Mouse (Mus musculus) heart, embryonic 14.5 days (tissue): ENCODE measurements at regions not wholly inside any gene's neighbourhood (a gene's known extent, or its start where the extent isn't known, plus 50 kb on each side); places are given as distances from the start of the nearest gene placed in this dataset.

Source experiments
- ATAC-seq: fragments of 200-750 bp; cut with Nextera tagmentation; 2 replicates; pipeline ENCODE4 v1.8.0; 2017; ENCODE audit warnings: low read depth, moderate TSS enrichment; ENCODE audit not compliant: insufficient number of reproducible peaks, insufficient read depth, low FRiP score
- H3K27ac ChIP-seq, 2 experiments: fragments of 200-500 bp in 1 of 2; fragments of 300-500 bp in 1 of 2; sonication (generic) in 1 of 2; replicated peaks in 1 of 2; 2 replicates each; pipeline ENCODE4 v1.5.1; 2012 to 2014; ENCODE audit warnings: low read depth in 2 of 2, low read length in 2 of 2, control low read depth in 1 of 2, mild to moderate bottlenecking in 1 of 2, mixed read lengths in 1 of 2; ENCODE audit not compliant: control insufficient read depth in 1 of 2, insufficient read depth in 1 of 2
- H3K27me3 ChIP-seq: fragments of 300-500 bp; sonication (generic); 2 replicates; pipeline ENCODE4 v1.6.1; 2014; ENCODE audit warnings: mild to moderate bottlenecking, low read length, control low read depth; ENCODE audit not compliant: control insufficient read depth, insufficient read depth
- H3K36me3 ChIP-seq: fragments of 300-500 bp; sonication (generic); 2 replicates; pipeline ENCODE4 v1.6.1; 2014; ENCODE audit warnings: mild to moderate bottlenecking, control low read depth, low read length, mixed read lengths; ENCODE audit not compliant: control insufficient read depth, insufficient read depth
- H3K4me1 ChIP-seq, 2 experiments: fragments of 200-500 bp in 1 of 2; fragments of 300-500 bp in 1 of 2; sonication (generic) in 1 of 2; 2 replicates each; pipeline ENCODE4 v1.6.1; 2012 to 2014; ENCODE audit warnings: low read length in 2 of 2, control low read depth in 1 of 2, mixed read lengths in 1 of 2; ENCODE audit not compliant: control insufficient read depth in 2 of 2, insufficient read depth in 2 of 2
- H3K4me2 ChIP-seq: fragments of 300-500 bp; sonication (generic); 2 replicates; pipeline ENCODE4 v1.6.1; 2014; ENCODE audit warnings: mild to moderate bottlenecking, low read length
- H3K4me3 ChIP-seq, 2 experiments: fragments of 200-500 bp in 1 of 2; fragments of 300-500 bp in 1 of 2; sonication (generic) in 1 of 2; 2 replicates each; pipeline ENCODE4 v1.5.1; 2012 to 2014; ENCODE audit warnings: low read length in 2 of 2, mild to moderate bottlenecking in 2 of 2, control low read depth in 1 of 2, low read depth in 1 of 2, moderate library complexity in 1 of 2; ENCODE audit not compliant: control insufficient read depth in 1 of 2, insufficient read depth in 1 of 2
- H3K9ac ChIP-seq: fragments of 300-500 bp; sonication (generic); 2 replicates; pipeline ENCODE4 v1.6.1; 2014; ENCODE audit warnings: mild to moderate bottlenecking, low read length
- H3K9me3 ChIP-seq: fragments of 300-500 bp; sonication (generic); 2 replicates; pipeline ENCODE4 v1.6.1; 2016; ENCODE audit warnings: low read length, control low read depth; ENCODE audit not compliant: control insufficient read depth
- WGBS: fragments of 180-500 bp; shearing (Covaris S2); extraction: QIAGEN DNeasy Blood & Tissue Kit; methylation state at CpG from one replicate; pipeline ENCODE4 v1.1.7; 2014; 5-methylcytosine and 5-hydroxymethylcytosine counted together

DNA sequence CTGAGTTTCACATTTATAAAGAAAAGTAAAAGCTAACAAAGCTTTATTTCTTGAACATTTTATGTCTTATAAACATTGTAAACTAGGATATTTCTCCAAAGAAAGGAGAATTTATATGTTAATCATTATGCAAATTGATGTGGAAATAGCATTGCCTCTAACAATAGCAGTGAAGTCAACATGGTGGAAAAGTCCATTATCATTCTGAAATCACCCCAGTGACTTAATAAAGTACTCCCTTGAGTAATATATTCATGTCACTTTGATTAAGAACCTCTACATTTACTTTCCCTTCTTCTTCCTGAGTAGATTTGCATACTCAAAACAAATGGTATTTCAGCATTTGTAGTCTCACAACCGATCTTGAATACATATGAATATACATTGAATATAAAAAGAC, 676.7 kb upstream of the Edil3 start:
- H3K4me2 ChIP-seq = no peak overlapping the region
- no peak for ATAC-seq
- no peaks in the 10 kb centered on the region for H3K9me3 ChIP-seq
- no peaks in the 10 kb centered on the region for H3K36me3 ChIP-seq
- 91% methylated on average over 1 of the region's 1 CpGs for WGBS
- H3K27ac ChIP-seq = no peak overlapping the region
- H3K4me3 ChIP-seq = no peak overlapping the region
- no peaks in the 10 kb centered on the region for H3K27me3 ChIP-seq
- H3K9ac ChIP-seq = no peak overlapping the region
- no peaks in the 10 kb centered on the region for H3K4me1 ChIP-seq

- H3K9me3 ChIP-seq = no peaks in the 10 kb centered on the region
- H3K9ac ChIP-seq = no peak overlapping the region
- H3K27ac ChIP-seq = no peak overlapping the region
- no peaks in the 10 kb centered on the region for H3K27me3 ChIP-seq
- H3K4me1 ChIP-seq = no peaks in the 10 kb centered on the region
- H3K4me2 ChIP-seq = no peak overlapping the region
- no peaks in the 10 kb centered on the region for H3K36me3 ChIP-seq
- no peak for ATAC-seq
- 64% methylated on average over 3 of the region's 3 CpGs for WGBS
- no peak overlapping the region for H3K4me3 ChIP-seq
These were observed 634.7 kb upstream of the Edil3 start for GRCm38 (mm10) chr13:88186579-88186978.

- H3K9ac ChIP-seq = no peak overlapping the region
- H3K4me3 ChIP-seq = no peak overlapping the region
- H3K36me3 ChIP-seq = no peaks in the 10 kb centered on the region
- H3K27ac ChIP-seq = peak overlapping the region; percentile 39 to 57; a peak in 3 of 4 replicates
- H3K4me1 ChIP-seq = peaks cover 0 to 6% of the 10 kb centered on the region in 2 experiments; a peak in 2 of 4 replicates
- no peak overlapping the region for H3K4me2 ChIP-seq
- no peaks in the 10 kb centered on the region for H3K27me3 ChIP-seq
- H3K9me3 ChIP-seq = no peaks in the 10 kb centered on the region; the same call in 1 of the 2 replicates
- peak; percentile 66; the same call in 1 of the 2 replicates for ATAC-seq
These were observed 619.5 kb upstream of the Edil3 start for GRCm38 (mm10) chr13:88201717-88202323.

GRCm38 (mm10) chr13:88240448-88240847, 580.8 kb upstream of the Edil3 start:
- H3K36me3 ChIP-seq = no peaks in the 10 kb centered on the region
- no peak overlapping the region for H3K9ac ChIP-seq
- no peak overlapping the region for H3K4me2 ChIP-seq
- no peak overlapping the region for H3K4me3 ChIP-seq
- ATAC-seq = no peak
- no peaks in the 10 kb centered on the region for H3K27me3 ChIP-seq
- no peaks in the 10 kb centered on the region for H3K9me3 ChIP-seq
- no peaks in the 10 kb centered on the region for H3K4me1 ChIP-seq
- H3K27ac ChIP-seq = no peak overlapping the region
